Mouse (Mus musculus) layer of hippocampus, adult 9-10 months (tissue): ENCODE data around the gene App.

ENCODE experiments used
- DNase-seq: peaks from one replicate; pipeline ENCODE4 v3.0.0; 2022; ENCODE audit warnings: low spot score

Gene App

GRCm38 (mm10) chr16:85150902-85151301 lies 22.7 kb downstream of the App start:
- no peak for DNase-seq

- DNase-seq, result no peak
These were observed 24.1 kb downstream of the App start for GRCm38 (mm10) chr16:85149509-85149871.

- DNase-seq, result no peak
These were observed 24.7 kb downstream of the App start for GRCm38 (mm10) chr16:85148615-85149508.

GRCm38 (mm10) chr16:85147440-85147839 lies 26.1 kb downstream of the App start:
- no peak for DNase-seq

GRCm38 (mm10) chr16:85145771-85146178 lies 27.8 kb downstream of the App start:
- no peak for DNase-seq

- DNase-seq, result no peak
These were observed 28.2 kb downstream of the App start for GRCm38 (mm10) chr16:85145369-85145768.

- no peak for DNase-seq
These were observed 29.2 kb downstream of the App start for GRCm38 (mm10) chr16:85144401-85144800.

GRCm38 (mm10) chr16:85143863-85144262 lies 29.7 kb downstream of the App start:
- no peak for DNase-seq

- DNase-seq, result no peak
These were observed 30.4 kb downstream of the App start for GRCm38 (mm10) chr16:85143188-85143587.

GRCm38 (mm10) chr16:85141404-85141803 lies 32.2 kb downstream of the App start:
- no peak for DNase-seq

GRCm38 (mm10) chr16:85139178-85139604 lies 34.4 kb downstream of the App start:
- DNase-seq, result no peak

GRCm38 (mm10) chr16:85137348-85137747 lies 36.2 kb downstream of the App start:
- no peak for DNase-seq

GRCm38 (mm10) chr16:85136046-85136445 lies 37.5 kb downstream of the App start:
- no peak for DNase-seq

GRCm38 (mm10) chr16:85133468-85133881 lies 40.1 kb downstream of the App start:
- no peak for DNase-seq

GRCm38 (mm10) chr16:85133057-85133456 lies 40.5 kb downstream of the App start:
- DNase-seq, result no peak

- no peak for DNase-seq
These were observed 41.4 kb downstream of the App start for GRCm38 (mm10) chr16:85132182-85132581.

GRCm38 (mm10) chr16:85130861-85131556 lies 42.6 kb downstream of the App start:
- no peak for DNase-seq

- no peak for DNase-seq
These were observed 44.6 kb downstream of the App start for GRCm38 (mm10) chr16:85128693-85129657.

- DNase-seq, result no peak
These were observed 45.3 kb downstream of the App start for GRCm38 (mm10) chr16:85128347-85128664.

- DNase-seq, result no peak
These were observed 45.8 kb downstream of the App start for GRCm38 (mm10) chr16:85127661-85128346.

- no peak for DNase-seq
These were observed 48.9 kb downstream of the App start for GRCm38 (mm10) chr16:85124649-85125048.

- no peak for DNase-seq
These were observed 51.6 kb downstream of the App start for GRCm38 (mm10) chr16:85121983-85122382.
